Mouse (Mus musculus) cortical plate, adult 2 months (tissue): ENCODE measurements around the gene Slpi.

Experiments
- CTCF ChIP-seq: fragments of 200-500 bp; IDR thresholded peaks from 2 replicates; pipeline ENCODE4 v1.5.1; 2011; ENCODE audit warnings: mild to moderate bottlenecking, control low read depth, low read length; ENCODE audit not compliant: insufficient read depth; ENCODE audit errors: extremely low read depth
- POLR2A ChIP-seq: fragments of 200-500 bp; IDR thresholded peaks from 2 replicates; pipeline ENCODE4 v1.6.1; 2011; ENCODE audit warnings: mild to moderate bottlenecking, low read length, control low read depth; ENCODE audit not compliant: insufficient read depth; ENCODE audit errors: extremely low read depth

- TF ChIP-seq POLR2A (no peak), CTCF (no peak)
These were observed 29.9 kb downstream of the Slpi start for GRCm38 (mm10) chr2:164359031-164359430.
